Mouse (Mus musculus) heart, embryonic 15.5 days (tissue): ENCODE measurements around the gene Trim46. TPM values are rescaled to one million over a fixed set of nuclear protein-coding genes. Genes with fewer than 3 reads are reported as not detected.
A peak's percentile ranks its signal among the peaks of the same experiment; 100 is the strongest.

Source experiments
- ATAC-seq: fragments of 200-750 bp; cut with Nextera tagmentation; replicated peaks from 2 replicates; pipeline ENCODE4 v1.8.0; 2017; ENCODE audit warnings: low read depth, moderate TSS enrichment; ENCODE audit not compliant: insufficient number of reproducible peaks, insufficient read depth, low FRiP score
- H3K27ac ChIP-seq: fragments of 300-500 bp; sonication (generic); 2 replicates; pipeline ENCODE4 v1.5.1; 2015; ENCODE audit warnings: mild to moderate bottlenecking, inconsistent platforms
- H3K27me3 ChIP-seq: fragments of 300-500 bp; sonication (generic); 2 replicates; pipeline ENCODE4 v1.6.1; 2015; ENCODE audit warnings: inconsistent platforms
- H3K36me3 ChIP-seq: fragments of 300-500 bp; sonication (generic); 2 replicates; pipeline ENCODE4 v1.6.1; 2015; ENCODE audit warnings: mild to moderate bottlenecking, inconsistent platforms
- H3K4me1 ChIP-seq: fragments of 300-500 bp; sonication (generic); replicated peaks from 2 replicates; pipeline ENCODE4 v1.6.1; 2015; ENCODE audit warnings: inconsistent platforms
- H3K4me2 ChIP-seq: fragments of 300-500 bp; sonication (generic); 2 replicates; pipeline ENCODE4 v1.6.1; 2015; ENCODE audit warnings: inconsistent platforms, mild to moderate bottlenecking, moderate library complexity
- H3K4me3 ChIP-seq: fragments of 300-500 bp; sonication (generic); 2 replicates; pipeline ENCODE4 v1.5.1; 2015; ENCODE audit warnings: mild to moderate bottlenecking, inconsistent platforms
- H3K9ac ChIP-seq: fragments of 300-500 bp; sonication (generic); 2 replicates; pipeline ENCODE4 v1.6.1; 2015; ENCODE audit warnings: mild to moderate bottlenecking, inconsistent platforms
- H3K9me3 ChIP-seq: fragments of 300-500 bp; sonication (generic); replicated peaks from 2 replicates; pipeline ENCODE4 v1.6.1; 2016; ENCODE audit warnings: inconsistent platforms
- WGBS: fragments of 180-500 bp; shearing (Covaris S2); methylation state at CpG from one replicate; pipeline ENCODE4 v1.1.7; 2015; ENCODE audit warnings: mixed read lengths; 5-methylcytosine and 5-hydroxymethylcytosine counted together
- polyA plus RNA-seq: library from polyadenylated mRNA; unstranded; fragments of >200 nt; fragmentation: Nextera tagmentation; extraction: Ambion mirVana; gene quantifications from 2 replicates; pipeline ENCODE4 v1.2.1, GENCODE M21; 2015

The Trim46 gene
- polyA plus RNA-seq, 1 experiment from 2014 or later: 0.79 TPM

- Histone ChIP-seq H3K4me2 (peak within 1 kb of the TSS; percentile 75), H3K27ac (peak within 1 kb of the TSS; percentile 90), H3K4me1 (peaks cover 44% of the 10 kb centered on the region), H3K9ac (peak within 1 kb of the TSS; percentile 76), H3K27me3 (no peaks in the 10 kb centered on the region), H3K36me3 (peaks cover 21% of the 10 kb centered on the region; the same call in 1 of the 2 replicates), H3K9me3 (no peaks in the 10 kb centered on the region), H3K4me3 (peak within 1 kb of the TSS; percentile 67)
- 2% methylated on average over 39 of the region's 39 CpGs for WGBS
- peak; percentile 42 for ATAC-seq
Observed at GRCm38 (mm10) chr3:89270051-89270755, 24.1 kb upstream of the Trim46 start, which contains the start of gene Slc50a1. Slc50a1 (minus strand) TSS chr3:89270570.

DNA sequence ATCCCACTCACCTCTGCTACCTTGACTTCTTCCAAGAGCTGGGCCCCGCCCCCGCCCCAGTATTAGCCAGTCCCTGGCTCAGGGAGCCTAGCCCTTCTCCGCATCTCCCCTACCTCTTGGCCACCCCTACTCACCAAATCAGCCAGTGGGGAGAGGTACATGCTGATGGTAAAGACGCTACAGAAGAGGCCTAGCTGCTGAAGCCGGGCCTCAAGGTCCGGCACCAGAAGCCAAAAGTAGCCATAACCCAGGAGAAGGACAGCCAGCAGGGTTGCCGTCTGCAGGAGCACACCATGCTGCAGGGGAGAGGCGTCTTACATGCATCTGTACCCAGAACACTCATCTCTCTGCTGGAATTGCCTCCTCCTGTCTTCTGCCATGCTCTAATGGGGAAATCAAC, 22.8 kb upstream of the Trim46 start:
- Histone ChIP-seq H3K27ac (no peak overlapping the region), H3K9me3 (no peaks in the 10 kb centered on the region), H3K9ac (no peak overlapping the region), H3K4me1 (peaks cover 44% of the 10 kb centered on the region), H3K36me3 (peaks cover 12% of the 10 kb centered on the region; the same call in 1 of the 2 replicates), H3K4me3 (no peak overlapping the region), H3K27me3 (no peaks in the 10 kb centered on the region), H3K4me2 (peak overlapping the region; percentile 75; the same call in 1 of the 2 replicates)
- WGBS: 68% methylated on average over 8 of the region's 8 CpGs
- no peak for ATAC-seq

DNA sequence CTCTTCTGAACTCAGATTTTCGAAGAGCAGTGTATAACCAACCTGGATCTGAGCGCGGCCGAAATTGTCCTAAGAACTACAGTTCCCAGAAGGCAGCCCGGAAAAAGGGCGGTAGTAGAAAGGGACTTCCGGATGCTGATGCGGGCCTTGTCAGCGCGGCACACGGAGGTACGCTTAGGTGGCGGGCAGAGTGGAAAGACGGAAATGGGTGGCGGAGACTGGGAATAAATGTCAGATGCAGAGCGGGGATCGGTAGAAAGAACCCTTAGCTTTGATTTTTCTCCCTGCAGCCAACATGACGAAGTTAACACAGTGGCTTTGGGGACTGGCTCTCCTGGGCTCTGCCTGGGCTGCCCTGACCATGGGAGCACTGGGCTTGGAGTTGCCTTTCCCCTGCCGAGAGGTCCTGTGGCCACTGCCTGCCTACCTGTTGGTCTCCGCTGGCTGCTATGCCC, 20.4 kb upstream of the Trim46 start:
- peak; percentile 66; the same call in 1 of the 2 replicates for ATAC-seq
- under 1% methylated on average over 20 of the region's 20 CpGs for WGBS
- Histone ChIP-seq H3K36me3 (no peaks in the 10 kb centered on the region), H3K27me3 (no peaks in the 10 kb centered on the region), H3K27ac (peak overlapping the region; percentile 60), H3K9me3 (no peaks in the 10 kb centered on the region), H3K4me2 (peak overlapping the region; percentile 77), H3K4me3 (peak overlapping the region; percentile 68), H3K4me1 (peaks cover 40% of the 10 kb centered on the region), H3K9ac (peak overlapping the region; percentile 71)

GRCm38 (mm10) chr3:89262417-89262816, 16.3 kb upstream of the Trim46 start:
- Histone ChIP-seq H3K4me3 (no peak overlapping the region), H3K27me3 (no peaks in the 10 kb centered on the region), H3K4me1 (peaks cover 9% of the 10 kb centered on the region), H3K4me2 (no peak overlapping the region), H3K9me3 (no peaks in the 10 kb centered on the region), H3K36me3 (no peaks in the 10 kb centered on the region), H3K27ac (peak overlapping the region; percentile 57), H3K9ac (no peak overlapping the region)
- ATAC-seq: no peak
- 44% methylated on average over 10 of the region's 10 CpGs for WGBS

DNA sequence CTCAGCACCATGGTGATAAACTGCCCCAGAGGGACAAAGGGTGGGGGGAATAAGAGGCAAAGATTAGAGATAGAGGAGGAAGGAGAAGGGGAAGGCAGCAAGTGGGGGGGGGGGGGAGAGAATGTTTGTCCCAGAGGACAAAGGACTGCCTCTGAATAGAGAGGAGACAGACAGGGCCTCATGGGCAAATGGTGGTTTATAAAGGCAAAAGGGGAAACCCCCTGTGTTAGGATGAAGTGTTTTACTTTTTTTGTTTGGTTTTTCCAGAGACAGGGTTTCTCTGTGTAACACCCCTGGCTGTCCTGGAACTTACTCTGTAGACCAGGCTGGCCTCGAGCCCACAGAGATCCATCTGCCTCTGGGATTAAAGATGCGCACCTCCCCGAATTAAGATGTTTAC, 14.1 kb upstream of the Trim46 start:
- 73% methylated on average over 3 of the region's 3 CpGs for WGBS
- Histone ChIP-seq H3K9me3 (no peaks in the 10 kb centered on the region), H3K36me3 (no peaks in the 10 kb centered on the region), H3K27me3 (no peaks in the 10 kb centered on the region), H3K27ac (no peak overlapping the region), H3K9ac (no peak overlapping the region), H3K4me3 (no peak overlapping the region), H3K4me1 (no peaks in the 10 kb centered on the region), H3K4me2 (no peak overlapping the region)
- ATAC-seq: no peak

DNA sequence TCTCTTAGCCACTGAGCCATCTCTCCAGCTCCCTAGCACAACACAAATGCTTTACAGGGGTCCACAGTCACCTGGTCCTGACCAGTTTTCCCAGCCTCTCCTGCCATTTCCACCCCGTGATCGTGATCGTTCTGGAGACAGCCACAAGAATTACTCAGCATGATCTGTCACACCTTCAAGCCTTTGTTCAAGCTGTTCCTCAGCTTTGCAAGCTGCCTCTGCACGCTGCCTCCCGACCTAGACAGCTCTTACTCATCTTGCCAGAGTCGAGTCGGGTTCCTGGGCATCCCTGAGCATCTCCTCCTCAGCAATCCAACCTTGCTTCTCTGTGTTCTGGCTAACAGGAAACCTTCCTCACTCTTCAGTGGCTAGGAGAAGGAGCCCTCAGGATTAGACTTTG, 13.0 kb upstream of the Trim46 start, which contains the start of gene Dpm3:
Gene Dpm3 (plus strand): TSS at position 283 of the 400 bp plus-strand sequence.
- no peak within 1 kb of the TSS for H3K4me3 ChIP-seq
- no peaks in the 10 kb centered on the region for H3K4me1 ChIP-seq
- no peak for ATAC-seq
- no peaks in the 10 kb centered on the region for H3K36me3 ChIP-seq
- H3K27me3 ChIP-seq: no peaks in the 10 kb centered on the region
- no peak within 1 kb of the TSS for H3K27ac ChIP-seq
- H3K4me2 ChIP-seq: no peak within 1 kb of the TSS
- 39% methylated on average over 7 of the region's 7 CpGs for whole genome bisulfite sequencing
- H3K9me3 ChIP-seq: no peaks in the 10 kb centered on the region
- H3K9ac ChIP-seq: no peak within 1 kb of the TSS

DNA sequence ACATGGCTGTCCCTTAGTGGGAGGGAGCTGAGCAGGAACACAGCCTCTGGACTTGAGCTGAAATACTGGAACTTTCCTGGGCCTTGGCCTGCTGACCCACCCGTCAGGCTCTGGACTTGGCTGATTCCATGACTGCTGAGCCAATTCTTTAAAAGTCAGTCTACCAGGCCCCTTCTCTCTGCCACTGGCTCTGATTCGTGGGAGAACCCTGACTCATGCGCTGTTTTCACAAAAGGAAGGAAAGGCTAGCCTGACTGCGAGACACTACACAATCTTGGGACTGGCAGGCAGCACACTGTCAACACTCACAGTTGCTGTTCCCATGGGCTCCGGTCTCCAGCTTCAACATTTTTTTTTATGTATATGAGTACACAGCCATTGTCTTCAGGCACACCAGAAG, 10.1 kb upstream of the Trim46 start:
- H3K4me1 ChIP-seq: peaks cover 12% of the 10 kb centered on the region
- no peak overlapping the region for H3K4me3 ChIP-seq
- no peak overlapping the region for H3K9ac ChIP-seq
- 0 out of 2 replicates have a peak, but pooled peaks cover 6% of the 10 kb centered on the region for H3K27me3 ChIP-seq
- WGBS: 45% methylated on average over 5 of the region's 5 CpGs
- 0 out of 2 replicates have a peak overlapping the region, but pooled peaks have one; percentile 11 for H3K27ac ChIP-seq
- no peak for ATAC-seq
- H3K4me2 ChIP-seq: no peak overlapping the region
- H3K9me3 ChIP-seq: no peaks in the 10 kb centered on the region
- no peaks in the 10 kb centered on the region for H3K36me3 ChIP-seq

GRCm38 (mm10) chr3:89254994-89255393, 8.9 kb upstream of the Trim46 start:
- Histone ChIP-seq H3K9me3 (no peaks in the 10 kb centered on the region), H3K27me3 (0 out of 2 replicates have a peak, but pooled peaks cover 6% of the 10 kb centered on the region), H3K4me2 (no peak overlapping the region), H3K4me1 (peaks cover 20% of the 10 kb centered on the region), H3K9ac (no peak overlapping the region), H3K4me3 (no peak overlapping the region), H3K27ac (no peak overlapping the region), H3K36me3 (no peaks in the 10 kb centered on the region)
- ATAC-seq: no peak
- WGBS: 81% methylated on average over 5 of the region's 5 CpGs

DNA sequence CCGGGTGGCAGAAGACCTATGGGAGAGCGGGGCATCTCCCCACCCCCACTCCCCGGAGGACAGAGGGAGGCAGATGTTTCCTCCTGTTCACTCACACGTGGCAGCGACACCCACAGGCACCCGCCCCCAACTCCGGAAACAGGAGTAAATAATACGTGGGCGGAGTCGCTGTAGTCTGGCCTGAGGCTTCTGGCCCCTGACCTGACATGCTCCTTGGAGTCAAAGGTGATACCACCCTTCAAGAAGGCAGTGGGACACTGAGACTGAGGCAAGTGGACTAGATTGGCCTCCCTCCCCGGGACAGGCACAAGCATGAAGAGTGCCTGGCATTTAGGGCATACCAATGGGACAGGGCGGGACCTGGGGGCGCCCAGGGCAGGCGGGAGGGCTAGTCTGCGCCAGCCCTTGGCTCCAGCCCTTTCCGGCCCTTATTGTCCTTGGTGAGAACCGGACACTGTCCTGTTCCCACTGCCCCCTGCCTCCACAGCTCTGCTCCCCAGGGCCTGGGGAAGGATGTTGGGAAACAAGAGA, 5.3 kb upstream of the Trim46 start:
- Histone ChIP-seq H3K9me3 (no peaks in the 10 kb centered on the region), H3K4me2 (peak overlapping the region; percentile 38), H3K4me1 (peaks cover 30% of the 10 kb centered on the region), H3K9ac (no peak overlapping the region), H3K36me3 (no peaks in the 10 kb centered on the region), H3K27ac (peak overlapping the region; percentile 50), H3K4me3 (peak overlapping the region; percentile 10; the same call in 1 of the 2 replicates), H3K27me3 (0 out of 2 replicates have a peak, but pooled peaks cover 6% of the 10 kb centered on the region)
- peak; percentile 51; the same call in 1 of the 2 replicates for ATAC-seq
- WGBS: 10% methylated on average over 17 of the region's 17 CpGs

- H3K4me1 ChIP-seq: peaks cover 37% of the 10 kb centered on the region
- ATAC-seq: no peak
- H3K4me3 ChIP-seq: no peak overlapping the region
- no peaks in the 10 kb centered on the region for H3K9me3 ChIP-seq
- 0 out of 2 replicates have a peak, but pooled peaks cover 6% of the 10 kb centered on the region for H3K27me3 ChIP-seq
- no peak overlapping the region for H3K9ac ChIP-seq
- no peak overlapping the region for H3K4me2 ChIP-seq
- H3K36me3 ChIP-seq: no peaks in the 10 kb centered on the region
- H3K27ac ChIP-seq: peak overlapping the region; percentile 50
- 18% methylated on average over 7 of the region's 7 CpGs for WGBS
Observed at GRCm38 (mm10) chr3:89250435-89251040, 4.4 kb upstream of the Trim46 start.

GRCm38 (mm10) chr3:89247466-89247865, 1.4 kb upstream of the Trim46 start:
- H3K4me1 ChIP-seq: peaks cover 59% of the 10 kb centered on the region
- peaks cover 24% of the 10 kb centered on the region for H3K27me3 ChIP-seq
- H3K36me3 ChIP-seq: no peaks in the 10 kb centered on the region
- 74% methylated on average over 4 of the region's 4 CpGs for WGBS
- peak overlapping the region; percentile 84; the same call in 1 of the 2 replicates for H3K9ac ChIP-seq
- H3K9me3 ChIP-seq: no peaks in the 10 kb centered on the region
- no peak overlapping the region for H3K27ac ChIP-seq
- no peak for ATAC-seq
- H3K4me3 ChIP-seq: peak overlapping the region; percentile 90
- H3K4me2 ChIP-seq: peak overlapping the region; percentile 82
